Mouse (Mus musculus) CH12.LX (cell line): ENCODE measurements around the gene Gm49673. TPM values are rescaled to one million over a fixed set of nuclear protein-coding genes. Genes with fewer than 3 reads are reported as not detected.
"Not testable (repeated sequence)": the region's sequence is repeated elsewhere in the genome, so short reads cannot be mapped to it uniquely, and the experiment has no call there.

ENCODE experiments used
- DNase-seq: peaks from one replicate; pipeline ENCODE4 v3.0.0-alpha.2; 2013; ENCODE audit errors: extremely low read depth
- H3K27ac ChIP-seq: 2 replicates; pipeline ENCODE4 v1.5.1; 2012; ENCODE audit warnings: low read depth, mild to moderate bottlenecking, control low read depth, moderate library complexity; ENCODE audit not compliant: insufficient read depth
- H3K27me3 ChIP-seq: replicated peaks from 2 replicates; pipeline ENCODE3; 2012; ENCODE audit warnings: inconsistent platforms
- H3K36me3 ChIP-seq, 2 experiments: replicated peaks in 1 of 2; 2 replicates each; pipeline versions ENCODE3 to v1.6.1; 2012; ENCODE audit warnings: inconsistent platforms in 1 of 2, low read length in 1 of 2, mild to moderate bottlenecking in 1 of 2, mixed read lengths in 1 of 2, moderate library complexity in 1 of 2; ENCODE audit not compliant: control insufficient read depth in 1 of 2, insufficient read depth in 1 of 2
- H3K4me1 ChIP-seq, 2 experiments: 2 replicates each; pipeline ENCODE4 v1.6.1; 2012; ENCODE audit warnings: inconsistent platforms in 1 of 2, moderate library complexity in 1 of 2; ENCODE audit not compliant: insufficient read depth in 2 of 2, control insufficient read depth in 1 of 2
- H3K4me2 ChIP-seq: 2 replicates; pipeline ENCODE4 v1.6.1; 2012; ENCODE audit warnings: low read depth, mild to moderate bottlenecking, control low read depth; ENCODE audit not compliant: poor library complexity, insufficient read depth, severe bottlenecking
- H3K4me3 ChIP-seq, 3 experiments: fragments of 150-350 bp in 1 of 3; sonication (generic) in 1 of 3; replicated peaks in 1 of 3; 2 replicates each; pipeline versions ENCODE3 to v1.5.1; 2011 to 2012; ENCODE audit warnings: low read depth in 2 of 3, low read length in 2 of 3, mild to moderate bottlenecking in 2 of 3, moderate library complexity in 2 of 3, control low read depth in 1 of 3, improper control_type of control experiment in 1 of 3, inconsistent platforms in 1 of 3, mixed read lengths in 1 of 3; ENCODE audit not compliant: poor library complexity in 1 of 3
- H3K79me2 ChIP-seq: replicated peaks from 2 replicates; pipeline ENCODE4 v1.6.1; 2012; ENCODE audit warnings: mild to moderate bottlenecking, moderate library complexity; ENCODE audit not compliant: control insufficient read depth, poor library complexity, insufficient read depth, severe bottlenecking; ENCODE audit errors: extremely low read depth
- H3K9ac ChIP-seq: 2 replicates; pipeline ENCODE4 v1.6.1; 2012; ENCODE audit warnings: low read depth, mild to moderate bottlenecking, control low read depth, moderate library complexity; ENCODE audit not compliant: insufficient read depth
- H3K9me3 ChIP-seq: replicated peaks from 2 replicates; pipeline ENCODE3; 2012; ENCODE audit warnings: low read length, inconsistent platforms, mixed read lengths
- dilution Hi-C: fragments of 300-500 bp; cut with MboI; formaldehyde crosslinking; loops from 2 replicates; pipeline ENCODE4 v1.14.3; 2020; ENCODE audit warnings: low sequenced_read_pairs; ENCODE audit not compliant: extremely low pct_unique_long_range_greater_than_20kb, extremely low pct_ligation_motif_present
- in situ Hi-C: fragments of 300-500 bp; cut with MboI; formaldehyde crosslinking; loops from 3 replicates; pipeline ENCODE4 v1.14.3; 2019; ENCODE audit warnings: low sequenced_read_pairs, low pct_ligation_motif_present, low pct_unique_long_range_greater_than_20kb, mixed read lengths
- polyA plus RNA-seq: library from polyadenylated mRNA; unstranded; fragments of >175 nt; gene quantifications from 2 replicates; pipeline ENCODE4 v1.2.1, GENCODE M21; 2012; ENCODE audit warnings: low read depth; ENCODE audit not compliant: insufficient read length
- total RNA-seq, 2 experiments: library from RNA; depleted of rRNA; stranded (reverse); fragments of 300-350 nt in 1 of 2; fragments of >200 nt in 1 of 2; gene quantifications; 2 replicates each; pipeline ENCODE4 v1.2.3; 2012 to 2014

The Gm49673 gene
- total and polyA plus RNA-seq, 3 experiments: 0.10 TPM; not detected in 2

- DNase-seq: peak; percentile 6
- in situ Hi-C loops, H3K27me3 ChIP-seq, H3K4me1 ChIP-seq, H3K9me3 ChIP-seq, H3K79me2 ChIP-seq, H3K9ac ChIP-seq, H3K36me3 ChIP-seq, H3K4me3 ChIP-seq, H3K4me2 ChIP-seq, H3K27ac ChIP-seq, dilution Hi-C loops: not testable (repeated sequence)
Observed at GRCm38 (mm10) chr17:8140210-8140609, 7.4 kb downstream of the Gm49673 start.

- H3K27me3 ChIP-seq, H3K4me3 ChIP-seq, H3K4me2 ChIP-seq, H3K4me1 ChIP-seq, dilution Hi-C loops, H3K79me2 ChIP-seq, H3K9me3 ChIP-seq, in situ Hi-C loops, H3K9ac ChIP-seq, H3K36me3 ChIP-seq, H3K27ac ChIP-seq, DNase-seq: not testable (repeated sequence)
Observed at GRCm38 (mm10) chr17:8138116-8138515, 9.5 kb downstream of the Gm49673 start.

DNA sequence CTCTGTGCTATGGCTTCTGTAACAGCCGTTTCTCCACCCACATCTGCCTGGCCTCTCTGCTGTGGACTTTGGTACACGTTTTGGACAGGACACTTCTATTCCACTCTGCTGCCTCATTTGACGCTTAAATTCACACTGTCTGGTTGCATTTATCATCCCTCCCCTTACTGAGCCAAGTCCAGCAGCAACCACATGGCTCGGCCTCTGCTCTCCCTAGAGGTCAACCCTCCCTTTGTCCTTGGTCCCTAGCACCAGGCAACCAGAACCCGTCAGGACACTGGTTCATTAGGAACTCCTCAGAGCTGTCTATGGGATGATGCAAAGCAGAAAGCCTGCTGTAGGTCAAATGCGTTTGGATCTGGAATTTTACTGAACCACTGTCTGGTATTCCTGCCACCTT, 16.7 kb downstream of the Gm49673 start:
- dilution Hi-C loops, H3K9me3 ChIP-seq, in situ Hi-C loops, H3K9ac ChIP-seq, H3K79me2 ChIP-seq, H3K4me2 ChIP-seq, H3K27ac ChIP-seq, DNase-seq, H3K4me3 ChIP-seq, H3K27me3 ChIP-seq, H3K4me1 ChIP-seq: not testable (repeated sequence)
- peaks cover 0 to 14% of the 10 kb centered on the region in 2 experiments for H3K36me3 ChIP-seq

DNA sequence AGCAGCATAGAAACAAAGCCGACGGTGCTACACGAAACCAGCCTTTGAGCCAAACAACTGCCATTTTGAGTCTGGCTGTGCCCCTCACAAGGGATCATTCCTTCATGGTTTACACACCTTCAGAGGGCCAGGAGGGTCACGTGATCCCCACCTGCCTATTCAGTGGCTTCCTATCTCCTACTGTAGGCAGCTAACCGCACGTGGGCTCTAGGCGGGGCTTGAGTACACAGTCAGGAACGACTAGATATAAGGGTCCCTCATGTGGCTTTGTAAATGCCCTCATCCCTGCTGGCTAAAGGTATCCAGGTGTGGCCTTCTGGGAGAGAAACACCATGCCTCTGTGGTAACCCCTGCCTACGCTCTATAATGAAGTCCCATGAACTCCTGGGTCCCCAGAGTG, 18.0 kb downstream of the Gm49673 start:
- H3K9me3 ChIP-seq, H3K9ac ChIP-seq, H3K27ac ChIP-seq, H3K4me2 ChIP-seq, dilution Hi-C loops, H3K79me2 ChIP-seq, H3K27me3 ChIP-seq, H3K4me3 ChIP-seq, H3K36me3 ChIP-seq, H3K4me1 ChIP-seq, in situ Hi-C loops, DNase-seq: not testable (repeated sequence)

DNA sequence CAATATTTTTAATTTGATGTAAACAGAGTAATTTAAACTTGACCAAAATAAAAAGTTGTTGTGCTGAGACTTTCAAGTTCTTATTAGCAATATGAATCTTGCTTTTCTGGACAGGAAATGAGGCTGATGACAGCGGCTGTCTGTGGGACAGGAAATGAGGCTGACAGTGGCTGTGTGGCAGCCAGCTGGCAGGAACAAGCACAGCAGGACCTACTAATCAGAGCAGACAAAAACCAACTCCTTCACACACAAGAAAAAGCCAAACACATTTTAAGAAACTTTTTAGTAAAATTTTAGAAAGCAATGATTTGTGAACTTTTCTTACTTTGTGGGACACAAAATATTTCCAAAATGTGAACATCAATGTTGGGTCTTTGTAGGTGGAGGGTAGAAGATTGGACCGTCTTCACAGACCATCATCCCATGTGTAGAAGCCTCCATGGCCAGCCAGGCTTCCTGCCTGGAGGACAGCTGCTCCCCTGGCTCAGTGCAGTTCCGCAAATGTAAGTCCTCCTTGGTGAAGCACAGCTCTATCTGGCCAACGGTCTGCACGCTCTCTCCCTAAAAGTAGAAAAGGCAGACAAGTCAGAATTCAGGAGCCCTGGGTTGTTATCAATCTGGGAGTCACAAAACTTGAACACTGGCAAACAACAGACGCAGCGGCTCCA, 19.1 kb downstream of the Gm49673 start:
- H3K9me3 ChIP-seq, in situ Hi-C loops, H3K27me3 ChIP-seq, H3K4me3 ChIP-seq, H3K27ac ChIP-seq, H3K36me3 ChIP-seq, DNase-seq, H3K79me2 ChIP-seq, H3K4me2 ChIP-seq, H3K9ac ChIP-seq, H3K4me1 ChIP-seq, dilution Hi-C loops: not testable (repeated sequence)

GRCm38 (mm10) chr17:8124586-8124985, 23.0 kb downstream of the Gm49673 start:
- H3K9ac ChIP-seq, H3K36me3 ChIP-seq, in situ Hi-C loops, H3K79me2 ChIP-seq, H3K4me1 ChIP-seq, dilution Hi-C loops, H3K27me3 ChIP-seq, H3K4me2 ChIP-seq, H3K4me3 ChIP-seq, H3K27ac ChIP-seq, H3K9me3 ChIP-seq, DNase-seq: not testable (repeated sequence)
